Comparison of ENCODE assay signal across 20 mouse cellular contexts in genomic region chr14:33194241-33194640, GRCm38 (mm10). TPM values are rescaled to one million over a fixed set of nuclear protein-coding genes. Genes with fewer than 3 reads are reported as not detected.
A peak's percentile ranks its signal among the peaks of the same experiment; 100 is the strongest.
DNase-seq lines count a peak whose midpoint lies in the region; ATAC-seq and TF ChIP-seq lines count a peak whose summit lies in the region.
"Had no signal": no experiment of that assay in that cellular context is flagged by ENCODE, and none has a peak within 500 bp of the region (broad histone marks: within the 10 kb centered on the region; RNA-seq: fewer than 3 reads in every experiment).

No protein-coding gene starts in this region.

- H3K4me3 ChIP-seq in lung, adult 2 months (replicated peaks; ENCODE audit: extremely low read depth, low read depth, low read length): no peak overlapping the region
- no peak overlapping the region for H3K4me3 ChIP-seq in forebrain, embryonic 12.5 days (replicated peaks)
- H3K4me3 ChIP-seq: embryonic facial prominence, embryonic 10.5 days; gastrocnemius, adult 2 months; hindbrain, embryonic 10.5 days; limb, embryonic 12.5 days; midbrain, embryonic 12.5 days had no signal

- H3K9ac ChIP-seq in forebrain, embryonic 12.5 days: no peak overlapping the region
- H3K9ac ChIP-seq: limb, embryonic 12.5 days; midbrain, embryonic 12.5 days had no signal

- H3K4me1 ChIP-seq in lung, adult 2 months (ENCODE audit: control insufficient read depth, insufficient read depth, low read length): no peaks in the 10 kb centered on the region
- no peaks in the 10 kb centered on the region for H3K4me1 ChIP-seq in forebrain, embryonic 12.5 days
- H3K4me1 ChIP-seq: limb, embryonic 12.5 days; midbrain, embryonic 12.5 days had no signal

- H3K4me2 ChIP-seq in forebrain, embryonic 12.5 days: no peak overlapping the region
- H3K4me2 ChIP-seq: limb, embryonic 12.5 days; midbrain, embryonic 12.5 days had no signal

- peak; percentile 65 for ATAC-seq in granulocyte monocyte progenitor cell, adult 5-6 weeks (replicated peaks; ENCODE audit: poor library complexity, severe bottlenecking)
- peak; percentile 83 for ATAC-seq in megakaryocyte, adult 5-6 weeks (ENCODE audit: poor library complexity, severe bottlenecking)
- ATAC-seq in forebrain, embryonic 12.5 days (ENCODE audit: low FRiP score): no peak
- ATAC-seq: forebrain, embryonic 16.5 days had no signal

- no peak for TF ChIP-seq CTCF in lung, adult 2 months (IDR thresholded peaks at IDR 0.05; ENCODE audit: insufficient read depth, low read length)

- 0 out of 2 replicates have a peak, but pooled peaks cover 4% of the 10 kb centered on the region for H3K27me3 ChIP-seq in forebrain, embryonic 12.5 days
- H3K27me3 ChIP-seq: limb, embryonic 12.5 days; midbrain, embryonic 12.5 days had no signal

- 67% methylated on average over 3 of the region's 3 CpGs for WGBS in lung, adult 2 months
- 84% methylated on average over 3 of the region's 3 CpGs for WGBS in forebrain, embryonic 12.5 days

- no peaks in the 10 kb centered on the region for H3K9me3 ChIP-seq in forebrain, embryonic 12.5 days
- H3K9me3 ChIP-seq: hindbrain, embryonic 10.5 days; limb, embryonic 12.5 days; midbrain, embryonic 12.5 days had no signal

- DNase-seq in lung, postnatal 36 days: peak; percentile 48
- DNase-seq in lung, adult 2 months: no peak
- no peak for DNase-seq in urinary bladder, postnatal 4 days (ENCODE audit: low spot score in 2 of 2)
- DNase-seq in thymus, postnatal 4 days: no peak
- DNase-seq: cerebellum, adult 18-20 months; cerebellum, postnatal 36 days; gastrocnemius, adult 2 months; heart, adult 18-20 months; kidney, adult 18-20 months; kidney, postnatal 14 days; layer of hippocampus, adult 9-11 months; lung, postnatal 10 days had no signal

- TF ChIP-seq POLR2A in lung, adult 2 months (IDR thresholded peaks at IDR 0.05; ENCODE audit: borderline replicate concordance, extremely low read depth, low read depth, low read length): no peak

- no peaks in the 10 kb centered on the region for H3K36me3 ChIP-seq in forebrain, embryonic 12.5 days (replicated peaks)
- H3K36me3 ChIP-seq: embryonic facial prominence, embryonic 10.5 days; hindbrain, embryonic 10.5 days; limb, embryonic 12.5 days; midbrain, embryonic 12.5 days had no signal

- no peak overlapping the region for H3K27ac ChIP-seq in forebrain, embryonic 12.5 days
- H3K27ac ChIP-seq: embryonic facial prominence, embryonic 10.5 days; gastrocnemius, adult 2 months; hindbrain, embryonic 10.5 days; limb, embryonic 12.5 days; midbrain, embryonic 12.5 days had no signal

RNA-seq across cellular contexts. Expression of gene Wdfy4, which starts 8.9 kb away (rescaled TPM):
- 12.5 and 14.0 TPM in 2 replicates for polyA plus RNA-seq in lung, adult 2 months (2012; rRNA removed)
- total RNA-seq in granulocyte monocyte progenitor cell, adult 5-6 weeks (2014; fragmentation: Nextera tagmentation): 84.9 and 95.4 TPM in 2 replicates
- total RNA-seq in granulocyte monocyte progenitor cell, adult 5-6 weeks (2017): 52.9 and 61.4 TPM in 2 replicates
- 37.1 and 44.6 TPM in 2 replicates for total RNA-seq in megakaryocyte, adult 5-6 weeks (2015)
- 65.9 and 77.6 TPM in 2 replicates for total RNA-seq in megakaryocyte, adult 5-6 weeks (2017)
- 0.09 and 0.13 TPM in 2 replicates for polyA plus RNA-seq in forebrain, embryonic 12.5 days (2016; fragmentation: Nextera tagmentation; extraction: Ambion mirVana)

RNA-seq across cellular contexts. Expression of gene Arhgap22, which starts 19.6 kb away (rescaled TPM):
- 27.3 and 28.1 TPM in 2 replicates for polyA plus RNA-seq in lung, adult 2 months (2012; rRNA removed)
- 0.47 TPM in 1 of 2 replicates, not detected in the other for total RNA-seq in granulocyte monocyte progenitor cell, adult 5-6 weeks (2014; fragmentation: Nextera tagmentation)
- 1.3 TPM in 1 of 2 replicates, not detected in the other for total RNA-seq in granulocyte monocyte progenitor cell, adult 5-6 weeks (2017)
- 0.89 TPM in 1 of 2 replicates, not detected in the other for total RNA-seq in megakaryocyte, adult 5-6 weeks (2015)
- total RNA-seq in megakaryocyte, adult 5-6 weeks (2017): 0.24 and 0.70 TPM in 2 replicates
- 0.55 and 0.82 TPM in 2 replicates for polyA plus RNA-seq in forebrain, embryonic 12.5 days (2016; fragmentation: Nextera tagmentation; extraction: Ambion mirVana)
